Mouse (Mus musculus) cerebral cortex, adult 2 months (tissue): ENCODE results near the gene Actr1a.

Source experiments
- WGBS: fragments of 180-500 bp; shearing (Covaris S2); methylation state at CpG from one replicate; pipeline ENCODE4 v1.1.7; 2018; 5-methylcytosine and 5-hydroxymethylcytosine counted together

Gene Actr1a

DNA sequence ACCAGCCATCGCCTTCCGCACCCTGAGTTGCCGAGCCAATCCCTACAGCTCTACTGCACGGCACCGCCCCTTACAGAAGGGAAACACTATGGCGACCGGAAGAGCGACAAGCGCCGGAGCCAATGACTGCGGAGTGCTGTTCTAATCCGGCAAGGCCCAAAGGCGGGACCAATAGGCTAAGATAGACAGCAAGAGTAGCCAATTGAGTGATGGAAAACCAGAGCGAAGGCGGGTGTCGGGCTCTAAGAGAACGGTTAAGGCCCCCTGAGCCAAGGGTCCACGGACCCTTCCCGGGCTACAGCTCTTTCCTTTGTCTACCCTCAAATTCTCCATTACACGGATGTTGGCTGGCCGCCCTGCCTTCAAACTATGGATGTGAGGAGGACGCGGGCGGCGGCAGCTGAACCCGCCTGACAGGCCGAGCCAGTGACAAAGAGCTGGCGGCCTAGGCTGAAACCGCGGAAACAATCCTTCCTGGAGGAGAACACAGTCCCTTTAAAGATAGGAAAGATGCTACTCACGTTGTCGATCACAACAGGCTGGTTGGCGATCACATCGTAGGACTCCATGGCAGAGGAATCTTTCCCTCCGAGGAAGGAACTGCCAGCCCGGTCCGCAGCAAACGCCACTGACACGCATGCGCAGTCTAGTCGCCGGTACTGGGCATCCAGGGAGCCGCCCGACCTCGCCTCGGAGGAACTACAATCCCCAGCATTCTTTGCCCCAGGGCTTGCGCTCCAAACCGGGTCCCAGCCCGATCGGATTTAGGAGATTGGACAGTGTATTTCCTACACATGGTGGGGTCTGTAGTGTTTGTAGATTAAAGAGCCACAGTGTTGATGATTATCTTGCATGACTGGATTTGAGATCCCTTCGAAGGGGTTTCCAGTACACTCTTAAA is at the start of gene Actr1a:
Gene Actr1a (minus strand): TSS at position 640 of the 901 bp plus-strand sequence.
- under 1% methylated on average over 51 of the region's 51 CpGs for WGBS

DNA sequence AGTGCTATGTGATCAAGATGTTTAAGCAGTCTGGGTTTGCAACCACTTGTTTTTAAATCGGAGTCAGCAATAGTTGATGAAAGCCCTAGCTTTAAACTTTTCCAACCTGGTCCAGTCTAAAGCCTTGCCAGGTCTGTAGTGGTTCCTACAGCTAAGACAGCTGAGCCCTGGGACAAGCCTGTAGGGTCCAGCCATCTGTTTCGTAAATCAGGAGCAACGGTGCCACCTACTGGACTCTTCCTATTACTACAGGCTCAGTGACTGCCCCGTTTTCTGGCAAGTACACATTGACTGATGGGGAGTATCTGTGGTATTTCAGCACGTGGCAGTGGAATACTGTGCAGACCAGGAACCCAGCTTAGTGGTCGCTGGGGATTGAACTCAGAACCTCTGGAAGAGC is 48.7 kb upstream of the Actr1a start:
- 15% methylated on average over 6 of the region's 6 CpGs for WGBS

DNA sequence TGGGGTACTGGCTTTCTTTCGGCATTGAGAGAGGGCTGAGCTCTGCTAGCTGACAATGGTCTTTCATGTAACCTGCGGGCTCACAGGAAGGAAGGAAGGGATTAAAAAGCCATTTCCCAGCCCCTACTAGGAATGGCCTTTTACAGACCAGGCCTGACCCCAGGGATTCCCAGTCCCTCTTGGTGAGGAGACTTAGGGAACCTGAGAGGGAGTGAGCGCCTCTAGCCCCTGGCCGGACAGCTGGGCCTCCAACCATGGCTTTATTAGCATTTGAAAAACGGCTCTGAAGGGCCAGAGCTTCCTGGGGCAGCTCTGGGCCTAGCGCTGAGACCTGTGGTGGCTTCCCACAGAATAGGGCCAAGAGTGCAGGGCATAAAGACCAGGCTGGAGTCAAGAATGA is 48.0 kb upstream of the Actr1a start:
- 60% methylated on average over 6 of the region's 6 CpGs for WGBS

DNA sequence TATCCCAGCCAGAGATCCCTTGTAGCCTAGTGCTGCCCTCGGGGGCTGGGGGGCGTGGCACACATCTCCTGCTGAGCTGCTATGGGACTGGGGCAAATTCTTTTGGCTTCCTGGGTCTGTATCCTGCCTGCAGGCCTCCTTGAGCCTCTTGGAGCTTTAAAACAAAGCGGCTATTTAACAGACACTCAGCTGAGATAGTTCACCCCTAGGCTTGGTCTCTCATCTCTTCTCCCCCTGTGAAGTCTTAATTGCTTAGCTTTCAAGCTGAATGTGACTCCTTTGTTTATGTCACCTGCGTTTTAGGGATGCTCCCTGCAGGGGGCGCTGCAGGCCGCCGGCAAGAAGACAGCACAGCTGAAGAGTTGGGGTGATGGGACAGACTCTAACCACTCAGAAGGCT is 39.9 kb upstream of the Actr1a start:
- 21% methylated on average over 7 of the region's 7 CpGs for WGBS

DNA sequence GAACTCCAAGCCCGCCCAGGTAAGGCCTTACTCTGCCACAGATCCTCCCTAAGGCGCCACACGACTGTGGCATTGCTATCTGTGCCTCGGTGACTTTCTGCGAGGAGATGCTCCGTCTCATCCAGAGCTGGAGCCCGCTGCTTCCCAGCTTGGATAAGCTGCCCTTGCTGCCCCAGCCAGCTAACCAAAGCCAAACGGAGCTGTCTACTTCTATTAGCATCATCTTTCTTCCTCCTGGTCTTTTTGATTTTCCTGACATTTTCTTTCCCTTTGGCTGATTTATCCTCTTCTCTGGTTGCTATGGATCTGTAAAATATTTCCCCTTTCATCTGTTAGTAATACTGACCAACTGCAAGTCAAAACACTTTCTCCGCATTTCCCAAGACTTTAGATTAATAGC is 39.0 kb upstream of the Actr1a start:
- 92% methylated on average over 9 of the region's 9 CpGs for WGBS

DNA sequence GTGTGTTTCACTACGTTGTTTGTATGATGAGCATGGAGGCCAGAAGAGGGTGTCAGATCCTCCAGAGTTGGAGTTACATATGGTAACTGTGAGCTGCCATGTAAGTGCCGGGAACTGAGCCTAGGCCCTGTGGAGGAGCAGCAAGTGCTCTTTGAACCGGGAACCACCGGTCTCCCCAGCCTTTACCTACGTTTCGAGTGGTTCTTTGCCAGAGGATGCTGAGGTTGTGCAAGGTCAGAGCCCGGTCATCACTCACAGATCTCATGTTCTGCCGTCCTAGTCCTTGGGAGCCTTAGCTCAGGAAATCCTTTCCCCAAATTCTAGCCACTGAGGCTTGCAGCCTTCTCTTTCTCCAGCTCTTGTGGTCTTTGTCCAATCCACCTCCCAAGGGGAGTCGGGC is 38.6 kb upstream of the Actr1a start:
- 88% methylated on average over 9 of the region's 9 CpGs for WGBS

DNA sequence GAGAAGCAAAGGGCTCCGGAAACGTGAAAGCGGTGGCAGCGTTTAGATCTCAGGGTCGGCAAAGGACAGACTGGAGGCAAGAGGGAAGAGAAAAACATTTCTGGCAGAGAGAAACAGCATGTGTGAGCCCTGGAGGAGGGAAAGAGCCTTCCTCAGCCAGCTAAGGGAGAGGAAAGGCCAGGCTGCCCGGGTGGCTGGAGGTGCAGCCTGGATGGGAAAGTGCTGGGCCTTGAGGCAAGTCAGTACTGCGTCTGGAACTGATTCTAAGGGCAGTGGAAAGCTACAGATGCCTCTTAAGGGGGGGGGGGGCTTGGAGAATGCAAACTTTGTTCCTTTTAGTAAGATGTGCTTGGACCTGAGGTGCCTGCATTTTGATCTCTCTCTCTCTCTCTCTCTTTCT is 38.2 kb upstream of the Actr1a start:
- WGBS = 78% methylated on average over 7 of the region's 7 CpGs

DNA sequence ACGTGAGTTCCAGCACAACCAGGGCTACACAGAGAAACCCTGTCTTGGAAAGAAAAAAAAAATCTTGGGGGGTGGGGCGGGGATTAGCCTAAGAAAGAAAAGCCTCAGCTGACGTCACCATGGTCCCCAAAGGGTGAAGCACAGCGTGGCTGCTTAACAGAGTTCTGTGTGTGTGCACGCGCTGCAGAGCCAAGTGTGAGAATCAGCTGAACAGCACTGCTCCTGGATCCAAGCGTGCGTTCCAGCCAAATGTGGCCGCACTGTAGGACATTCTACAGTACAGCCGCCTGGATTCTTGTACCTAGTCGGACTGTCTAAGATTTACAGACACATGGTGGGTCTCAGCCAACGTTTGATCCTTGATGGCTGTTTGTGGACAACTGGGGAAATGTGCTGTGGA is 30.9 kb upstream of the Actr1a start:
- 64% methylated on average over 12 of the region's 12 CpGs for WGBS

DNA sequence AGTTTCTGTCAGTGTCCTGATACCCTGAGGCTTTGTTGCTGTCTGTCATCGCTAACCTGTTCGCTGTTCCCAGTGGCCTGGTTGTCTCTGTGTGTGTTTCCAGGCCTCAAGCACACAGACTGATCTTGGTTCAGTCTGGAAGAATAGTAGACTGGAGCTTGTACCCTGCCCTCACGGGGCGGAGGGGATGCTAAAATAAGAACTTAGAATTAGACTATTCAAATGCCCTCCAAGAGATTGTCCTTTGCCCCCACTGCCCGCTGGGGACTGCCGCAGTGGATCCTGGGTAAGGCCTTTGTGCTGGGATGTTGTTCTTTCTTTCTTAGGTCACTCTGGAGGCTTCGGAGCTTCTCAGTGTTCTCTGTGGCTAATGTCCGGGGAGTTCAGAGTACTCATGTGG is 29.7 kb upstream of the Actr1a start:
- 82% methylated on average over 8 of the region's 8 CpGs for WGBS

DNA sequence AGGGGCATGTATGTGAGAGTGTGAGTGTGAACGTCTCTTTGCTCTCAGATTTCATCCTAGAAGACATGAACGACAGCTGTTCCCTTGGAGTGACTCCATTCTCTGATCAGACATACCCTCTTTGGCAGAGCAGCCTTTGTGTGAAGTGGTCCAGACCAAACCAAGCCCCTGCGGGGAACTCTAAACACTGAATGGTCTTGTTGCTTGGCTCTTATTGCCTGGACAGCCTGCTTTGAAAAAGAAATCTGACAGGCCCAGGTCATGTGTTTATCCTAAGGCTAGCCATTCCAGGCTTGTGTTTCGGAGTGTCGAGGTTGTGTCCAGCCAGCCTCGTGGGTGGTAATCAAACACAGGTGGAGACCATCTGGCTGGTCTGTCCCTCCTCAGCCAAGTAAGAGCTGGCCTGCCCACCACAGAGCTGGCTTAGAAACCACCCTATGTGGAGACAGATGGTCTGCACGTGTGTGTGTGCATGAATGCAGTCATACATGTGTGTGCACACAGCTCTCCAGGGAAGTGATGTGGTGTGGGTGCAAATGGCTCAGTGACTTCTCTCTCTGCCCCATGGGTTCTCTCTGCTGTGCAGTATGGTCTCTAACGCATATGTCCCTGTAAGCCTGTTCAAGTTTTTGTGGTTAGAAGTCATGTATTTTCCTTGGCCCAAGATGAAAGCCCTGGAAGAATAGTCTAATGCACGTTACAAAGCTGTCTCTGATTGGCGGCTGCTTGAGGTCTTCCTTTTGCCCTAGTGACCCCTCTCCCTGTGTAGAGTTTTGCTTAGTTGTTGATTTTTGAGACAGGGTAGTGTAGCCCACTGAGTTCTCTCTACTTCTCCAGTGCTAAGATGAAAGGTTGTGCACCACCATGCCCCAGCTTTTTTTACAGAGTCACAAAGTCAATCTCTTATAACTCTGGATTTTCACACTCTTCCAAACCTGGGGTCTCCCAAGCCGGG is 27.1 kb upstream of the Actr1a start:
- 49% methylated on average over 11 of the region's 11 CpGs for WGBS

DNA sequence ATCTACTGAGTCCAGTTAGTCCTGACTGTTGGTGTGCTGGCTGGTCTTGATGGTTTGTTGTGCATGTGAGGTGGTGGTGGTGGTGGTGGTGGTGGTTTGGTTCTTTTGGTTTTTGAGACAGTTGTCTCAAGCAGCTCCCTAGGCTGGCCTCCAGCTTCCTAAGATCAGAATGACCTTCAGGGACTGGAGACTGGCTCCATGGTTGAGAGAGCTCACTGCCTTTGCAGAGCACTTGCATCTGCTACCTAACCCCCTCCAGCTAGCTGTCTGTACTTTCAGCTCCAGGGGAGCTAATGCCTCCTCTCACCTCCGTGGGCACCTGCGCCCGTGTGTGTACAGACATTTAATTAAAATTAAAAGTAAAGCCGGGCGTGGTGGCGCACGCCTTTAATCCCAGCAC is 24.9 kb upstream of the Actr1a start:
- WGBS = 95% methylated on average over 7 of the region's 7 CpGs

DNA sequence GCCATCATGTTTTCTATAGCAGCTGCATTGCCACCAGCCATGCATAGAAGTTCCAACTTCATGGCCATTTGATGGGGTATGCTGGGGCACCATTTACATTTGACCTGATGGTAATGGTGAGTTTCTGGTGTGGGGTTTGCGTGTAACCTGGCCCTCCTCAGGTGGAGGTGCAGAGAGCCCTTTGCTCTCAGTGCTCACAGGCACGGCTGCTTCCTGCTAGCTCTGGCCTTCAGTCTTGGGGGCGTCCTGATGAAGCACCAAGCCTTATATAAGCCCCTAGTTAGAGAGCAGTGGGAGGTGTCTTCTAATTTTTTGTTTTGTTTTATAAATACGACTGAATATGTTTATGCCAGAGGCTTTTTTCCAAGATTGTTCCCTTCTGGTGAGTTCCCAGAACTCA is 22.5 kb upstream of the Actr1a start:
- WGBS = 64% methylated on average over 4 of the region's 4 CpGs

DNA sequence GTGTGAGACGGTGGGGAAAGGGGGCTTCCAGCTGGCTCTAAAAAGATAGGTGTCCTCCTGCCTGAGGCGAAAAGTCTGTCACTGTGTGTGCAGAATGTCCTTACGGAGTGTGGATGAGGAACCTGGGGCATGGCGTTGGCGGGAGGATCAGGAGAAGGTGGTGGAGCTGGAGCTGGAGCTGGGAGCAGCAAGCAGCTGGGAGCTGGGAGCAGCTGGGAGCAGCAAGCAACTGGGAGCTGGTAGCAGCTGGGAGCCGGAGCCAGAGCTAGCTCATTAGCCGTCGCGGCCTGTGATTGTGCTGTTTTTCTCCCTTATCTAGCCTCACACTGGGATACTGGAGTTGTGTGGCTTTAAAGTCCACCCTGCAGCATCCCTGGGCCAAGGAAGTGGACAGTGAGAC is 20.7 kb upstream of the Actr1a start:
- WGBS = 79% methylated on average over 9 of the region's 9 CpGs

DNA sequence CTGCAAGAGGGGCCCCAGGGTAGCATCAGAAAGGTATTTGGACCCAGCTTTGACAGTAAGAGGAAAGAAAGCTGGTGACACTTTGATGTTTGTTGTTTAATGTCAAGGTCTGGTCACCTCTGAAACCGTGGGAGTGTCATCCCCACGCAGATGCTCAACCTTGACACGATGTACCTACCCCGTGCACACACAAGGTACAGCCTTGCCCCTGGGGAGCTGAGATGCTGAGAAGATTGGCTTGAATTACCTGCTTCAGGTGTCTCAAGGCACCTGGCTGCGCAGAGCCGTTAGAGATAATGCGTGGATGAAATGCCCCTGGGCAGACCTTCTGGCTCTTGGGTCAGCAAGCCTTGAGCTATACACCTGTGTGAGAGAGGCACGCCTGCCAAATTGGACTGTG is 18.9 kb upstream of the Actr1a start:
- 96% methylated on average over 8 of the region's 8 CpGs for WGBS

DNA sequence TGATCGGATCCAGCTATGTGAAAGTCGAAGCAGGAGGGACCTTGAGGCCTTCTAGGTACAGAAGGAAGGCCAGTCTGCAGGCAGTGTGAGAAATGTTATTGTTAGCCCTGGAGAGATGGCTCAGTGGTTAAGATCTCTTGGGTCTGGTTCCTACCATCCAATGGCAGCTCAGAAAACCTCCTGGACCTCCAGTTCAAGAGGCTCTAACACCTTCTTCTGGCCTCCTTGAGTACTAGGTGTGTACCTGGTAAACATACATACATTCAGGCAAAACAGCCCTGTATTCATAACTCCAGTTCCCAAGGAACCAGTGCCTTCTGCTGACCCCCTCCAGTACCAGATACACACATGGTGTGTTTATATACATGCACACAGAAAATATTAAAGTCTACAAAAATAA is 18.4 kb upstream of the Actr1a start:
- 98% methylated on average over 2 of the region's 2 CpGs for WGBS

DNA sequence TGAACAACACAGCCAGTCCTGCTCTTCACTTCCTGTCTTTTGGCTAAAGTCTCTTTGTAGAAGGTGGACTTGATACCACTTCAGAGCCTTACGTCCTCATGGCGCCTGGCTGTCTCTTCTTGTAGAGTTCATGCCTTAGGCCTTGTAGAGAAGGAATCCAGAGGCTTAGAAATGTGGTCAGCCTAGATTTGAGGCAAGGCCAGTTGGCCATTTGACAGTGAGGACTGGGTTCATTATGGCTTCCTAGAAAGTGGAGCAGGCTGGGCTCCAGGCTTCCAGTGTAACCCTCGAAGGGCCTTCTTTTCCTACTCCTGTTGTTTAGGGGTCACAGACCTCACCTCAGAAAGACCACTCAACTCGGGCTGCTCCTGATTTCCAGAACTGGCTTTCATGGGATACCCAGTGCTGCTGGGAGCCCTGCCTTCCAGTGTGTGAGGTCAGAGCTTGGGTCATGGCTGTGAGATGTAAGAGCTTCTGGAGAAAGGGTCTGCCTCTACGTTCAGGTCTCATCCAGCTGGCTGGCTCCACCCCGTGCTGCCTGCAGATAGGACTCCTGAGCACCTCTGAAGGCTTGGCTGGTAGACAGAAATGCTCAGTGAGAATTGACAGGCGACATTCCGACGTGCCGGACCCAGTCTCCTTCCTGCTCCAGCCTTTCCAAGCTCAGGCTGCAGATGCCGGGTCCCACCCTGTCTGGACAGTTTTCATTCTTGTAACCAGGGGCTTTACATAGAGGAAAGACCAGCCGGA is 16.7 kb upstream of the Actr1a start:
- WGBS = 80% methylated on average over 12 of the region's 12 CpGs

DNA sequence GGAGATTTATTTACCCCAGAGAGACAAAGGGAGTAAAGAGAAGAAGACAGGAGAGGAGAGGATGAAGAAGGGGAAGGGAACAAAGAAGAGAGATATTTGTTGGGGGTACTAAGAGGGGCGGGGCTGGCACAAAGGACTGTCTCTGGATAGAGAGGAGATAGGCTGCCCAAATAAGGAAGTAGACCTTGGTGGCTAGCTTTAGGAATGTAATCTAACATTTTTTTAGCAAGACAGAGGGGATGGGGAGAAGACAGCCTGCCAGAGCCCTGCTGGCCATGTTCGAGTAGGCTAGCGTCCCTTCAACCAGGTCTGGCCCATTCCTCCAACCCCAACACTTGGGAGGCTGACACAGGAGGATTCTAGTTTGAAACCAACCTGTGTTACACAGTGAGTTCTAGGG is 14.0 kb upstream of the Actr1a start:
- 89% methylated on average over 3 of the region's 3 CpGs for WGBS

DNA sequence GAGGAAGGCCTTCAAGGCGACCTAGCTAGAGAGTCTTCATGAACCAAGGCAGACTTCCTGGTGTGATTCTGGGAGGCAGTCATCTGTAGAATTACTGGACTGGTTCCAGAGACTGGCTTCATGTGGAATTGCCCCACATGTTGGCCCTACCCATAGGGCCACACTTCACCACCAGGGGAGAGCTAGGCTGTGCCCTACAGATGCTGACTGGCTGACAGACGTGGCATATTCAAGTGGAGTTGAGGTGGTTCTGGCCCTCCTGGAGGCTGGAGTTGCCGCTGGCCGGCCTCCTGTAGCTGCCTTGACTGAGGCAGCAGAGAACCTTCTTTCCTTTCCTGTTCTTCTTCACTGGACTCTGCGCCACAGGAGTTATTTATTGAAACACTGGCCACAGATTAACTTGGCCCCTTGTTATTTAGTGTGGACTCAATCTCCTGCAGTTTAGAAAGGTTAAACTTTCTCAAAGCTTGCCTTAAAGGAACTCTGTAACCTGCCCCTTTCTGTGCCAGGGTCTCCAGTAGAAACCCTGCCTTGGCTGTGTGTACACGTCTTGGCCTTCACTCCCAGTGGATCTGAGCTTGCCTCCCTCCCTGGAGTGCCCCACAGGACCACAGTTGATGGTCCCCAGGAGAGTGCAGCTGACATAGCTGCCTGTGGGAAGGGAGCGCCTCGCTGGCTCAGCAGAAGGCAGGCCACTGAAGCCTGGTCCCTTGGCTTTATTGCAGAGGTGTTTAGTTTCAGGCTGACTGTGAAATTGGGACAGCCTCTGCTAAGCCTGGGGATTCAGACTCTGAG is 11.2 kb upstream of the Actr1a start:
- WGBS = 80% methylated on average over 8 of the region's 8 CpGs

DNA sequence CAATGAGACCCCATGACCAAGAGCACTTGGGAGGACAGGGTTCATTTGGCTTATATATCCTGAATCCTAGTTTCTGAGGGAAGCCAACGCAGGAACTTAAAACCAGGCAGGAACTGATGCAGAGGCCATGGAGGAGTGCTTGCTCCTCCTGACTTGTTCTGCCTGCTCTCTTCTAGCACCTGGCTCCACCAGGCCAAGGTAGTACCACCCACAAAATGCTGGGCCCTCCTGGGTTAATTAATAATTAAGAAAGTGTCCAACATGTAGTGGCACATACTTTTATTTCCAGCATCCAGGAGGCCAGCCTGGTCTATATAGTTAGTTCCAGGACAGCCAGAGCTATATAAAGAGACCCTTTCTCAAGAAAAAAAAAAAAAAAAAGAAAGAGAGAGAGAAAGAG is 8.5 kb upstream of the Actr1a start:
- WGBS = 93% methylated on average over 1 of the region's 1 CpGs

DNA sequence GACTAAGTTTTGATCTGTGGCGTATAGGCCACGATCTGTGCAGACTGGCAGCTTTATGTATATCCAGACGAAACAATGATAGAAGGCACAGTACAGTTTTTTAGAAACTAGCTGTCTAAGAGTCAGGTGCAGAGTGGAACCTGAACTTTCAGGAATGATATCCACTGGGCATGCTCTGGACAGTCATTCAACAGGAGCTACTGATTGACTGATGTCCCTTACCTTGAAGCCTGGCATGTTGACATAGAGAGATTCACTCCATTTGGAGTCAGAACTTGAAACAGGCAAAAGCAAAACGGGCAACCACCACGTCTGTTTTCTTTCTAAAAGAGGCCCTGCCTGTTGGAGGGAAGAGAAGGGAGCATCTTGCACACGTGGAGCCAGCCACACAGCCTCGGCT is 5.0 kb upstream of the Actr1a start:
- WGBS = 83% methylated on average over 7 of the region's 7 CpGs

DNA sequence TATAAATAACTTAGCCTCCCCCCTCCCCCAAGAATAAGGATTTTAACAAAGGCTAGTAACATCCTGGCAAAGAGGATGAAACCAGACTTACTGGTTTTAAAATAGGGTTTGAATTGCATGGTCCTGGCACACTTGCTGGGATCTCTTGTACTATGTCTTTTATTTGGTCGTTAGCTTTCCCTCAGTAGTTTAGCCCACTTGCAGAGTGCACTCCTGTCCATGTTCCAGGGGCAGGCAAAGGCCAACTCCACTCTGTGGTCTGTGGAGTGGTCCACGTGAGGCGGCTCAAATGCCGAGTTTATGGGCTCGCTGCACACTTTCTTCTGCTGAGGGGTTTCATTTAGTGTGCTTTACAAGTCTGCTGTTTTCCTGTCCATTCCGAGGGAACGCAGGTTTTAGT is 4.3 kb upstream of the Actr1a start:
- 69% methylated on average over 7 of the region's 7 CpGs for WGBS
